Mouse (Mus musculus) forebrain, embryonic 16.5 days (tissue): ENCODE results near the gene Nwd1. TPM values are rescaled to one million over a fixed set of nuclear protein-coding genes. Genes with fewer than 3 reads are reported as not detected.

ENCODE experiments used
- ATAC-seq: fragments of 200-750 bp; cut with Nextera tagmentation; 2 replicates; pipeline ENCODE4 v1.8.0; 2017; ENCODE audit warnings: mild to moderate bottlenecking, moderate library complexity
- H3K27ac ChIP-seq: fragments of 300-500 bp; sonication (generic); 2 replicates; pipeline ENCODE4 v1.5.1; 2014; ENCODE audit warnings: low read length, control low read depth
- H3K27me3 ChIP-seq: fragments of 300-500 bp; sonication (generic); replicated peaks from 2 replicates; pipeline ENCODE4 v1.6.1; 2014; ENCODE audit warnings: low read length; ENCODE audit not compliant: control insufficient read depth, insufficient read depth
- H3K36me3 ChIP-seq: fragments of 300-500 bp; sonication (generic); 2 replicates; pipeline ENCODE4 v1.6.1; 2014; ENCODE audit not compliant: control insufficient read depth, insufficient read depth
- H3K4me1 ChIP-seq: fragments of 300-500 bp; sonication (generic); replicated peaks from 2 replicates; pipeline ENCODE4 v1.6.1; 2014; ENCODE audit warnings: low read length; ENCODE audit not compliant: control insufficient read depth, insufficient read depth
- H3K4me2 ChIP-seq: fragments of 300-500 bp; sonication (generic); 2 replicates; pipeline ENCODE4 v1.6.1; 2014; ENCODE audit warnings: mild to moderate bottlenecking, low read length, control low read depth
- H3K4me3 ChIP-seq: fragments of 300-500 bp; sonication (generic); replicated peaks from 2 replicates; pipeline ENCODE4 v1.5.1; 2014; ENCODE audit warnings: mild to moderate bottlenecking, low read length, control low read depth
- H3K9ac ChIP-seq: fragments of 300-500 bp; sonication (generic); replicated peaks from 2 replicates; pipeline ENCODE4 v1.6.1; 2014; ENCODE audit warnings: low read depth, low read length, control low read depth
- H3K9me3 ChIP-seq: fragments of 300-500 bp; sonication (generic); 2 replicates; pipeline ENCODE4 v1.6.1; 2016; ENCODE audit warnings: low read length; ENCODE audit not compliant: control insufficient read depth
- WGBS: fragments of 180-500 bp; shearing (Covaris S2); extraction: QIAGEN DNeasy Blood & Tissue Kit; methylation state at CpG from one replicate; pipeline ENCODE4 v1.1.7; 2014; 5-methylcytosine and 5-hydroxymethylcytosine counted together
- polyA plus RNA-seq: library from polyadenylated mRNA; unstranded; fragments of >200 nt; fragmentation: Nextera tagmentation; extraction: Ambion mirVana; gene quantifications from 2 replicates; pipeline ENCODE4 v1.2.1, GENCODE M21; 2015

The Nwd1 gene
- 1.9 and 2.0 TPM in 2 replicates for polyA plus RNA-seq

DNA sequence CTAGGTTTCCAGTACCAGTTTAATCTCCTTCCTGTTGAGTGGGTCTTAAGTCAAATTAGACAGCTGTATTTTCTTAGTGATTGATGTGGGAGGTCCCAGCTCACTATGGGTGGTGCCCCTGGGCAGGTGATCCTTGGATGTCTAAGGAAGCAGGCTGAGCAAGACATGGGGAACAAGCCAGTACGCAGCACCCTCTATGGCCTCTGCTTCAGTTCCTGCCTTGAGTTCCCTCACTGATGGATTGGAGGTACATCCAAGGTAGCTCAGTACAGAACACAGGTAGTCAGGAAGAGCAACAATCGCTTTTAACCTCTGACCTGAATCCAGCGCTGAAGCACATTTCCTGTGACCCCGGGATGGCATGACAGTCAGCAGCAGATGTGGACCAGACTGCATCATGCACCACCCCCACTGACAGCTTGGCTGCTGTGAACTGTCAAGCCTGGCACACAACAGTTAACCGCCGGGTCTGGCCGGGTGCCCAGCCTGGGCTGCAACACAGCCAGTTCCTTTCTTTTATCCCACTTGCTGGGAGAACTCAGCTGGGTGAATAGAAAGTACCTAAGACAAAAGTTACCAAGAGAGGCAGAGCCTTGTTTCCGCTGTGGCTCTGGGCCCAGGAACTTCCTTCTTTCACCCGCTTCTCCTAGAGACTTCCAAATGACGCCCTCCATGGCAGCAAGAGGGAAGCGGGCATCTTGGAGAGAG lies at the start of gene Nwd1:
Nwd1 (plus strand) TSS at position 652 of the 708 bp plus-strand sequence.
- no peak within 1 kb of the TSS for H3K9ac ChIP-seq
- ATAC-seq: peak; percentile 97
- no peaks in the 10 kb centered on the region for H3K36me3 ChIP-seq
- no peaks in the 10 kb centered on the region for H3K27me3 ChIP-seq
- WGBS: 13% methylated on average over 11 of the region's 11 CpGs
- H3K9me3 ChIP-seq: no peaks in the 10 kb centered on the region
- peak within 1 kb of the TSS; percentile 73 for H3K27ac ChIP-seq
- no peak within 1 kb of the TSS for H3K4me3 ChIP-seq
- H3K4me2 ChIP-seq: peak within 1 kb of the TSS; percentile 1
- H3K4me1 ChIP-seq: peaks cover 14% of the 10 kb centered on the region

DNA sequence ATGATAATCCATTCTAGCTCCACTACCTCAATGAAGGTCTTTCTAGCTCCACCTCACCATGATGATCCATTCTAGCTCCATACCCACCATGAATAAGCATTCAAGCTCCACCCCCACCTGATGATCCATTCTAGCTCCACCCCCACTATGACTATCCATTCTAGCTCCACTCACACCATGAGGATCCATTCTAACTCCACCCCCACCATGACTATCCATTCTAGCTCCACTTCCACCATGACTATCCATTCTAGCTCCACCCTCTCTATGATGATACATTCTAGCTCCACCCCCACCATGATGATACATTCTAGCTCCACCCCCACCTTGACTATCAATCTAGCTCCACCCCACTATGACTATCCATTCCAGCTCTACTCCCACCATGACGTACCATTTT lies 3.6 kb upstream of the Nwd1 start:
- no peak for ATAC-seq
- no peak overlapping the region for H3K4me2 ChIP-seq

DNA sequence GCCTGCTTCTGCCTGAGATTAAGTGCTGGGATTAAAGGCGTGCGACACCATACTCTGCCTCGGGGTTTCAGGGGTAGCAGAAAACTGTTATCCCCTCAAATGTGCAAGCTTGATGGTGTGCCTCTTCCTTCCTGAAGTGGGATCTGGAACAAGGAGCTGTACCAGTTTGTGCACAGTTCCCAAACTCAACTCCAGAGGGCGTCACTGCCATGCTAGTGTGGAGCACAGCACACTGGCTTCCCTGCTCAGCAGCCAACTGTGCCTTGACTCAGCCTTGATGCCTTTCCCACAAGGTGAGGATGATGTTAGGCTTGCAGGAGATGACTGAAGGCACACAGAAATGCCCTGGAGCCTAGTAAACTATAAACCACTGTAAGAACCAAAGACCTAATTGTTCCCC lies 1.9 kb upstream of the Nwd1 start:
- Histone ChIP-seq H3K4me2 (no peak overlapping the region), H3K36me3 (no peaks in the 10 kb centered on the region)
- WGBS: 64% methylated on average over 4 of the region's 4 CpGs

More for the DNA sequence above, 3.6 kb upstream of the Nwd1 start:
- Histone ChIP-seq H3K27ac (no peak overlapping the region), H3K27me3 (no peaks in the 10 kb centered on the region), H3K4me1 (peaks cover 14% of the 10 kb centered on the region), H3K36me3 (no peaks in the 10 kb centered on the region), H3K4me3 (no peak overlapping the region), H3K9ac (no peak overlapping the region), H3K9me3 (no peaks in the 10 kb centered on the region)
- 100% methylated on average over 1 of the region's 1 CpGs for WGBS

GRCm38 (mm10) chr8:72646768-72647143 lies 245 bp downstream of the Nwd1 start:
- peaks cover 14% of the 10 kb centered on the region for H3K4me1 ChIP-seq
- H3K27ac ChIP-seq: peak overlapping the region; percentile 73
- H3K4me2 ChIP-seq: peak overlapping the region; percentile 1
- H3K9ac ChIP-seq: no peak overlapping the region
- H3K9me3 ChIP-seq: no peaks in the 10 kb centered on the region
- WGBS: 45% methylated on average over 5 of the region's 5 CpGs
- H3K4me3 ChIP-seq: no peak overlapping the region
- H3K36me3 ChIP-seq: no peaks in the 10 kb centered on the region
- peak; percentile 41 for ATAC-seq
- no peaks in the 10 kb centered on the region for H3K27me3 ChIP-seq

More for the DNA sequence above, 1.9 kb upstream of the Nwd1 start:
- Histone ChIP-seq H3K4me3 (no peak overlapping the region), H3K27me3 (no peaks in the 10 kb centered on the region), H3K9me3 (no peaks in the 10 kb centered on the region), H3K4me1 (peaks cover 14% of the 10 kb centered on the region), H3K9ac (no peak overlapping the region), H3K27ac (no peak overlapping the region)
- no peak for ATAC-seq

- no peak overlapping the region for H3K4me3 ChIP-seq
- H3K36me3 ChIP-seq: no peaks in the 10 kb centered on the region
- peaks cover 24% of the 10 kb centered on the region for H3K4me1 ChIP-seq
- no peak for ATAC-seq
- H3K9me3 ChIP-seq: no peaks in the 10 kb centered on the region
- no peak overlapping the region for H3K9ac ChIP-seq
- H3K27me3 ChIP-seq: no peaks in the 10 kb centered on the region
- 94% methylated on average over 2 of the region's 2 CpGs for WGBS
- no peak overlapping the region for H3K4me2 ChIP-seq
- no peak overlapping the region for H3K27ac ChIP-seq
Measured at GRCm38 (mm10) chr8:72650697-72651096, 4.2 kb downstream of the Nwd1 start.

GRCm38 (mm10) chr8:72654565-72655521 lies 8.3 kb downstream of the Nwd1 start:
- H3K4me1 ChIP-seq: peaks cover 10% of the 10 kb centered on the region
- WGBS: 23% methylated on average over 13 of the region's 13 CpGs

GRCm38 (mm10) chr8:72655522-72655912 lies 9.0 kb downstream of the Nwd1 start:
- Histone ChIP-seq H3K4me2 (no peak overlapping the region), H3K27me3 (no peaks in the 10 kb centered on the region), H3K9ac (0 out of 2 replicates have a peak overlapping the region, but pooled peaks have one; percentile 10), H3K27ac (peak overlapping the region; percentile 83), H3K4me3 (no peak overlapping the region), H3K4me1 (peaks cover 10% of the 10 kb centered on the region), H3K9me3 (no peaks in the 10 kb centered on the region), H3K36me3 (no peaks in the 10 kb centered on the region)
- WGBS: 32% methylated on average over 3 of the region's 3 CpGs
- ATAC-seq: peak; percentile 36

More at GRCm38 (mm10) chr8:72654565-72655521, 8.3 kb downstream of the Nwd1 start:
- H3K4me3 ChIP-seq: no peak overlapping the region
- no peak overlapping the region for H3K9ac ChIP-seq
- H3K9me3 ChIP-seq: no peaks in the 10 kb centered on the region
- H3K27me3 ChIP-seq: no peaks in the 10 kb centered on the region
- ATAC-seq: peak; percentile 97
- no peak overlapping the region for H3K4me2 ChIP-seq
- no peaks in the 10 kb centered on the region for H3K36me3 ChIP-seq
- H3K27ac ChIP-seq: peak overlapping the region; percentile 83

DNA sequence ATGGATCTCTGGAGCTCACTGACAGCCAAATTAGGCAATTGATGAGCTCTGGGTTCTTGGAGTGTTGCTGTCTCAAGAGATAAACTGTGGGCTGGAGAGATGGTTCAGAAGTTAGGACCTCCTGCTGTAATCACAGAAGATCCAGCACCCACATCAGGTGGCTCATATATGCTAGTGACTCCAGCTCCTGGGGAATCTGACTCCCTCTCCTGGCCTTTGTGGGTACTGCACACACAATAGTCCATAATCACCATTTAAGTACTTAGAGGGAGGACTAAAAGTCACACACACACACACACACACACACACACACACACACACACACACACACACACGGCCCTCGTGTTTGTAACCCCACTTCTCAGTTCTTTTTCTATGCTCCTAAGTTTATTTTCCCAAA lies 13.5 kb downstream of the Nwd1 start:
- H3K4me1 ChIP-seq: peaks cover 7% of the 10 kb centered on the region
- H3K4me3 ChIP-seq: no peak overlapping the region
- WGBS: 97% methylated on average over 2 of the region's 2 CpGs
- ATAC-seq: no peak
- H3K27me3 ChIP-seq: no peaks in the 10 kb centered on the region
- no peak overlapping the region for H3K9ac ChIP-seq
- no peaks in the 10 kb centered on the region for H3K9me3 ChIP-seq
- H3K36me3 ChIP-seq: no peaks in the 10 kb centered on the region
- no peak overlapping the region for H3K4me2 ChIP-seq
- H3K27ac ChIP-seq: no peak overlapping the region

GRCm38 (mm10) chr8:72664107-72664652 lies 17.7 kb downstream of the Nwd1 start:
- H3K27ac ChIP-seq: no peak overlapping the region
- no peaks in the 10 kb centered on the region for H3K36me3 ChIP-seq
- H3K4me1 ChIP-seq: no peaks in the 10 kb centered on the region
- H3K27me3 ChIP-seq: no peaks in the 10 kb centered on the region
- no peak overlapping the region for H3K4me3 ChIP-seq
- no peak for ATAC-seq
- no peak overlapping the region for H3K9ac ChIP-seq
- H3K9me3 ChIP-seq: no peaks in the 10 kb centered on the region
- 69% methylated on average over 3 of the region's 3 CpGs for WGBS
- H3K4me2 ChIP-seq: no peak overlapping the region
